Mouse (Mus musculus): ENCODE results near the gene Bptf. TPM values are rescaled to one million over a fixed set of nuclear protein-coding genes. Genes with fewer than 3 reads are reported as not detected.
"Not testable (repeated sequence)": the region's sequence is repeated elsewhere in the genome, so short reads cannot be mapped to it uniquely, and the experiment has no call there.

Gene Bptf
- polyA plus RNA-seq, 1 experiment from 2014 or later, result 39.4 TPM

DNA sequence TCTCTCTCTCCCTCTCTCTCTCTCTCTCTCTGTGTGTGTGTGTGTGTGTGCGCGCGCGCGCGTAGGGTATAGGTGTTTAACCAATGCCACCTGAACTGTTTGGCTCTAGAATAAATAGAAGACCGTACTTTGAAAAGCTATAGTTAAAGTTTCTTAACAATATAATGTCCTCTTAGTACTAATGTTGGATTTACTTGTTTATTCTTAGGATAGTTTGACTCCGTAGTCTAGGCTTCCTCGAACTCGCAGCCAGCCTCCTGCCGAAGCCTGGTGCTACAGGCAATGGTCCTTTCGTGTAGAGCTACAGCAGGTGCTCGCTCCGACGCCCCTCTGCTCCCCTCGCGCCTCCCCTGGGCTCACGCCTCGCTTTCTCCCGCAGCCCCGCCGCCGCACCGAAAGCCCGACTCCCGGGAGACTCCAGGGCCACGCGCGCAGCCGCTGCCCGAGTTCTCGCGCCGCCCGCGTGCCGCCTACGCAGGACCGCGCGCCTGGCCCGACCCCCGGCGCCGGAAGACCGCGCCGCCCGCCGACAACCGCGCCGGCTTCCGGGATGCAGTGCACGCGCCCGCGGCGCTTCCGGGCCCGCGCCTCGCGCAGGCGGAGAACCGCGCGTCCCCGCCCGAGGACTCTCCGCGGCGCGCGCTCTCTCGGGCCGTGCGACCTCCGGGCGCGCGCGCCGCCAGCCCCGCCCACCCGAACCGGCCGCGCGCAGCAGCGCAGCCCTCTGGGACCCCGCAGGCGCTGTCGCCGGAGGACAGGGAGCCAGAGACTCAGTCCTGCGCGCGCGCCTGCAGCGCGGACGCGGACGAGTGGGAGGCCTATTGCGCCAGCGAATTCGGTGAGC, 104.3 kb downstream of the Bptf start:
- H3K4me3 ChIP-seq, result peak overlapping the region; percentile 64
- ATAC-seq (ENCODE audit: insufficient number of reproducible peaks, insufficient read depth, low FRiP score, low TSS enrichment), result peak; percentile 81
- H3K36me3 ChIP-seq, result no peaks in the 10 kb centered on the region
- H3K9ac ChIP-seq, result peak overlapping the region; percentile 70
- H3K27me3 ChIP-seq, result peaks cover 21% of the 10 kb centered on the region
- H3K27ac ChIP-seq, result peak overlapping the region; percentile 74
- WGBS, result 2% methylated on average over 86 of the region's 107 CpGs
- H3K9me3 ChIP-seq, result no peaks in the 10 kb centered on the region
- peak overlapping the region; percentile 64 for H3K4me2 ChIP-seq (replicated peaks)
- H3K4me1 ChIP-seq, result peaks cover 30% of the 10 kb centered on the region

DNA sequence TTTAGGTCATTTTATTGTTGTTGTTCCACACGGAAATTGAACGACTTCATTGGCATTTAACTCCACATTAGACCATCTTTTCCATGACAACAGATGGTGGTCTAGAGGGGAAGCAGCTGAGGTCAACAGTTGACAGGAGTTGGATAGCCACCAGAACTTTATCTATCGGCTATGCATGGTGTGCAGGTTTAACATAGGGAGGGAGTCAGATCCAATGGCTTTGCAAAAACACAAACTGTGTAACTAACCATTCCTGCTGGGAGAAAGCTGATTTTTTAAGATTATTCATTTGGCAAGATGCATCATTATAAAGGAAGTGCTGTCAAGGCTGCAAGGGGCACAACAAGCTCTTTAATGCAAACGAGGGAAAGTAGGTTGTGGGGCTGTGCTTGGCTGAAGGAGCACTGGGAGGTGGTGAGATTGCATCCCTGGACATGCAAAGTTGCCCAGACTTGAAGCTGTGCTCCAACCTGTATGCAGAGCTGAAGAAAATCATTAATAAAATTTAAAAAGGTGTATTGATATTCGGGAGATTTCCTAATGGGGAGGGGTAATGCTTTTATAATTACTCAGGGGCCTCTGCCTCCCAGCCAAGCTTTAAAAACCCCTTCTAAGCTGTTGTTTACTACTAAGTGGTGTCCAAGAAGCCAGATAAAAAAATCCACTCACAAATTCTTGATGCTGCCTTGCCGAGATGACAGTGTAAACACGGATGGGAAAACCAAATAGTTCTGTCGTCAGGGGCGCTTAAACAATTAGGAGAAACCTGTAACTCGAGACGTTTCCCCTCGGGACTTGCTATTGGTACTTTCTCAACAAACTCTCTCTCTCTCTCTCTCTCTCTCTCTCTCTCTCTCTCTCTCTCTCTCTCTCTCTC, 105.1 kb downstream of the Bptf start:
- Histone ChIP-seq H3K36me3 (no peaks in the 10 kb centered on the region), H3K9ac (no peak overlapping the region), H3K4me2 (replicated peaks) (peak overlapping the region; percentile 64), H3K27ac (no peak overlapping the region), H3K27me3 (peaks cover 21% of the 10 kb centered on the region), H3K9me3 (no peaks in the 10 kb centered on the region), H3K4me1 (peaks cover 30% of the 10 kb centered on the region), H3K4me3 (peak overlapping the region; percentile 64)
- WGBS, result 9% methylated on average over 12 of the region's 12 CpGs
- ATAC-seq (ENCODE audit: insufficient number of reproducible peaks, insufficient read depth, low FRiP score, low TSS enrichment), result no peak

DNA sequence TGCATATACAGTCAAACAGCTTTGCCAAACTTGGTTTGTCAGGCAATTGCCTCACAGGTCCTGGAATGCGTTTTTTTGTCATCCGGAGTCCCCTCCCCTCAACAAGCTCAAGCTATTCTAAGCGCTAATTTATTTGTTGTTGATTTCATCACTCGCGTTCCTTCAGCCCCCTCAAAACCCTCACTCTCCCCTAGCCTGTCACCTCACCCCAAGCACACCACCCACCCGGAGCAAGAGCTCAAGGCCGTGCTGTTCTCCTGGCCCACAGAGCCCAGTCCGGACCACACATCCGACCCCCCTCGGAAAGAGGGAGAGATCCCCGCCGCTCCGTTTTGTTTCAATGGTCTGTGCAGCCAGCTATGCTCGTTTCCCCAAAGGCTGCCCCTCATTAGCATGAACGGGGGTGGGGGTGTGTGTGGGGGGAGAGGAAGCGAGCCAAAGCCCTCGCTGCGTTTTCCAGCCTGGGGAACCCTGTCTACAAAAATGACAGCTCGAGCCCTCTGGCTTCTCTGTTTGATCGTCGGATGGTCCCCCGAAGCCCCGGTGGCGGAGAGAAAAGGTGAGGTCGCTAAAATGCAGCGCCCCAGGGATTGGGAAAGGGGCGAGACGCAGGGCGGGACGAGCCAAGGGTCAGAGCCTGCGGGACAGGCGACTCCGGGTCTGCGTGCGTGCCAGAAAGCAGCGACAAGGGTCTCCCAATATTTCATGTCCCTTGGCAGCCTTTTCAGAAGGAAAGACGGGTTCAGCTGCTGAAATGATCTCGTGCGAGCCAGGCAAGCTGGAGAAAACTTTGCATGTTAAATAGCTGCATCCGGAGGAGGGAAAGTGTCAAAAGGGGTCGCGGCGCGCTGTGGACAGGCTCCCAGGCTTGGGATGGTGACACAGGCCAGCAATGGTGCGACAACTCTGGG, 106.3 kb downstream of the Bptf start, which contains the start of gene 1810010H24Rik:
1810010H24Rik (plus strand) TSS at position 271 of the 911 bp plus-strand sequence.
- Histone ChIP-seq H3K27ac (no peak within 1 kb of the TSS), H3K4me2 (replicated peaks) (peak within 1 kb of the TSS; percentile 86), H3K9me3 (no peaks in the 10 kb centered on the region), H3K9ac (peak within 1 kb of the TSS; percentile 37), H3K4me1 (peaks cover 30% of the 10 kb centered on the region), H3K36me3 (no peaks in the 10 kb centered on the region), H3K4me3 (peak within 1 kb of the TSS; percentile 46), H3K27me3 (peaks cover 21% of the 10 kb centered on the region)
- under 1% methylated on average over 45 of the region's 45 CpGs for WGBS
- no peak for ATAC-seq (ENCODE audit: insufficient number of reproducible peaks, insufficient read depth, low FRiP score, low TSS enrichment)

DNA sequence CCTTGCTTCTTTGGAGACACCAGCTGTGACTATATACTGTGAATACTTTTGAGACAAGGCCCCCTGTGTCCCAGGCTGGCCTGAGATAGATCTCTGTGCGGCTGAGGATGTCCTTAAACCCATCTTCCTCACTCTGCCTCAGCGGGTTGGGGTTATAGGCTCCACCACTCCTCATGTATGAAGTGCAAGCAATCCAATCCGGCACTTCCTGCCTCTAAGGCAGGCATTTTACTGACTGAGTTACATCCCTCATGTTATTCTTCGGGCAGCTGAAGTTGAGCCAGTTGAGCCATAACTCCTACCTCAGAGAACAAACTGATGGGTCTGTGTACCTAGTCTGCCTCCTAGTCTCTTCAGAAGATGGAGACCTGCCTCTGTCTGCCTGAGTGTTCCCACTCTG, 107.5 kb downstream of the Bptf start:
- peak overlapping the region; percentile 86 for H3K4me2 ChIP-seq (replicated peaks)
- H3K9ac ChIP-seq, result no peak overlapping the region
- H3K36me3 ChIP-seq, result no peaks in the 10 kb centered on the region
- peaks cover 21% of the 10 kb centered on the region for H3K27me3 ChIP-seq
- no peaks in the 10 kb centered on the region for H3K9me3 ChIP-seq
- no peak overlapping the region for H3K4me3 ChIP-seq
- WGBS, result 47% methylated on average over 4 of the region's 4 CpGs
- peaks cover 30% of the 10 kb centered on the region for H3K4me1 ChIP-seq
- ATAC-seq (ENCODE audit: insufficient number of reproducible peaks, insufficient read depth, low FRiP score, low TSS enrichment), result no peak
- H3K27ac ChIP-seq, result no peak overlapping the region

DNA sequence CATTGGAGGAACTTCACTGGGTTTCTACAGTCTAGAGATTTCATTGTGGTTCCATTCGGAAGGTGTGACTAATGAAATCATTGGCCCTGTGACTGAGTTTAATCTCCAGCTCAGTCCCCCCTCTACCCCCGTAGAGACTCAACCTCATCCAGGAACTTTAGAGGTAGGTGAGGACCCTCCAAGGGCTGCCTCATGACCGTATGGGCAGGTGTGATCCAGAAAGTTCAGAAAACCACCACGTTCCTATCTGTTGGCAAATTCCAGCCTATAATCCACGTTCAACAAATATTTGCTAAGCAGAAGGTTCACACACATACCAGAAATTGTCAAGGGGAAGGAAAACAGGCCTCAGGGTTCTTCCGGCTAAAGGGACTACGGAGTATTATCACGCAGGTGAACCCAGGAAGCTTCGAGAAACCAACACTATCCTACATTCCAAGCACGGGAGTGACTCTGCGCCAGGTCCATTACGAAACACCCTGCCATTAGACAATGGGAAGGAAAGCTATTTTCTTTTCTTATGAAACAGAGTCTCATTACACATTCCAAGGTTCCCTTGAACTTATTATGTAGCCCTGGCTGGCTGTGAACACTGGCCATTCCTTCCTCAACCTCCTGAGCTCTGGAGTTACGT, 109.8 kb downstream of the Bptf start:
- 89% methylated on average over 13 of the region's 13 CpGs for WGBS
- no peaks in the 10 kb centered on the region for H3K9me3 ChIP-seq
- H3K4me2 ChIP-seq (replicated peaks), result no peak overlapping the region
- H3K27ac ChIP-seq, result no peak overlapping the region
- H3K4me3 ChIP-seq, result no peak overlapping the region
- H3K4me1 ChIP-seq, result peaks cover 30% of the 10 kb centered on the region
- no peak for ATAC-seq (ENCODE audit: insufficient number of reproducible peaks, insufficient read depth, low FRiP score, low TSS enrichment)
- no peaks in the 10 kb centered on the region for H3K36me3 ChIP-seq
- peaks cover 21% of the 10 kb centered on the region for H3K27me3 ChIP-seq
- no peak overlapping the region for H3K9ac ChIP-seq

DNA sequence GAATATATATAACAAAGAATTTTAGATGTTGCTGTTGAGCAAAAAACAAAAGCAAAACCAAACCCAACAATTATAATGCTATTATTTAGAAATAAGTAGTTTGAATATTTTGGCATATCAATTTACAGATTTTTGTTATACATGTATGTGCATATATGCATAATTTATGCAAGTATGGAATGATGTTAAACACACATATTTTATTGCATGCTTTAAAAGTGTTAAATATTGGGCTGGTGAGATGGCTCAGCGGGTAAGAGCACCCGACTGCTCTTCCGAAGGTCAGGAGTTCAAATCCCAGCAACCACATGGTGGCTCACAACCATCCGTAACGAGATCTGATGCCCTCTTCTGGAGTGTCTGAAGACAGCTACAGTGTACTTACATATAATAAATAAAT, 112.2 kb downstream of the Bptf start:
- H3K4me2 ChIP-seq (replicated peaks); H3K9ac ChIP-seq; H3K27me3 ChIP-seq; H3K27ac ChIP-seq; H3K4me1 ChIP-seq; ATAC-seq (ENCODE audit: insufficient number of reproducible peaks, insufficient read depth, low FRiP score, low TSS enrichment); H3K4me3 ChIP-seq; H3K9me3 ChIP-seq; H3K36me3 ChIP-seq: not testable (repeated sequence)
- WGBS, result 93% methylated on average over 5 of the region's 5 CpGs

DNA sequence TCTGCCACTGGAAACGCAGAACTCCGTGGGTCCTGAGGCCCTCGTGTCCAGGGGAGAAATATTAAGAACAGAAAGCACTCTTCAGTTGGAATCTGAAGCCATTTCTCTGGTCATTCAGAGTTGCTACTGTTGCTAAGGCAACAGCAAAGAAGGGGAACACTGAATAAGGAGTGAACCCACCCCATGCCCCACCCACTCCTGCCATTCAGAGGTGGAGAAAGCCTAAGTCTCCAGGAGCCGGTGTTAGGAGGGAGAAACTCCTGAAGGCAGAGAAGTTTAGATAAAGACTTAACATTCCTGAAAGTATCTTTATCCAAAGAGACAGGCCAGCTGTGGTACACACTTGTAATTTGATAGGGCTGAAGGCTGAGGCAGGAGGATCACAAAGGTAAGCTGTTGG, 112.6 kb downstream of the Bptf start:
- no peak for ATAC-seq (ENCODE audit: insufficient number of reproducible peaks, insufficient read depth, low FRiP score, low TSS enrichment)
- Histone ChIP-seq H3K4me3 (no peak overlapping the region), H3K9me3 (no peaks in the 10 kb centered on the region), H3K4me1 (peaks cover 3% of the 10 kb centered on the region), H3K4me2 (replicated peaks) (no peak overlapping the region), H3K27me3 (0 out of 2 replicates have a peak, but pooled peaks cover 2% of the 10 kb centered on the region), H3K27ac (no peak overlapping the region), H3K9ac (no peak overlapping the region), H3K36me3 (no peaks in the 10 kb centered on the region)
- WGBS, result 68% methylated on average over 4 of the region's 4 CpGs

DNA sequence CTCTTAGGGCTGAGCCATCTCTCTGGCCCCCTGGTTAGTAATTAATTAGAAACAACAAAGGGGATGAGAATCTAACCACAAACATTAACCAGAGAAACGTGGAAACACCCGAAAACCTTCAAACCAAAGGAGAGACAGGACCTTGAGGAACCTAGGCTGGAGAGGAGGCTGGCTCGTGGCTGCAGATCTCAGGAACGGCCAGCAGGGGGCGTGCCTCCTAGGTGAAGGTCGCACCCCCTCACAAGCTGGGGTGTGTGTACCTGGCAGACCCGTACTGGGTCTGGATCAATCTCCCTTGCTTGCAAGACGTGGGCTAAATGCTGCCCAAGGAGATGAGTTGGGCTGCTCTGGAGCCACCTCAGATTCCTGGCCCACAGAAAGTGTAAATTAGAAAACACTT, 113.3 kb downstream of the Bptf start:
- Histone ChIP-seq H3K27ac (no peak overlapping the region), H3K36me3 (no peaks in the 10 kb centered on the region), H3K27me3 (no peaks in the 10 kb centered on the region), H3K9ac (no peak overlapping the region), H3K4me2 (replicated peaks) (no peak overlapping the region), H3K4me3 (no peak overlapping the region), H3K4me1 (no peaks in the 10 kb centered on the region), H3K9me3 (no peaks in the 10 kb centered on the region)
- ATAC-seq (ENCODE audit: insufficient number of reproducible peaks, insufficient read depth, low FRiP score, low TSS enrichment), result no peak
- WGBS, result 35% methylated on average over 8 of the region's 8 CpGs

DNA sequence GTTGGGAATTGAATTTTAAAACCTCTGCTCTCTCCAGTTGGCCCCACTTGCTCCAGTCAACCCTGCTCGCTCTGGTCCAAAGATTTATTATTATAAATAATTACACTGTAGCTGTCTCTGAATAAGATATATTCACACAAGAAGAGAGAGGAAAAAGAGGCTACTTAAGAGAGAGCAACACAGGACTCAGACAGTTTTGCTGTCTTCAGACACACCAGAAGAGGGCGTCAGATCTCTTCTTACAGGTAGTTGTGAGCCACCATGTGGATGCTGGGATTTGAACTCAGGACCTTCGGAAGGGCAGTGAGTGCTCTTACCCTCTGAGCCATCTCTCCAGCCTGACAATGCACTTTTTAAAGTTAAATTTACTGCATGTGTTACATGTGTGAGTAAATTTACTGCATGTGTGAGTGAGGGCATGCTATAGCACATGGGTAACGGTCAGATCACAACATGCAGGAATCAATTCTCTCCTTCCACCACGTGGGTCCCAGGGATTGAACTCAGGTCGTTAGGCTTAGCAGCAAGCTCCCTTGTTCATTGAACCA, 114.5 kb downstream of the Bptf start:
- Histone ChIP-seq H3K9ac (no peak overlapping the region), H3K27ac (no peak overlapping the region), H3K9me3 (no peaks in the 10 kb centered on the region), H3K4me1 (no peaks in the 10 kb centered on the region), H3K36me3 (no peaks in the 10 kb centered on the region), H3K27me3 (no peaks in the 10 kb centered on the region), H3K4me3 (no peak overlapping the region), H3K4me2 (replicated peaks) (no peak overlapping the region)
- no peak for ATAC-seq (ENCODE audit: insufficient number of reproducible peaks, insufficient read depth, low FRiP score, low TSS enrichment)
- 52% methylated on average over 6 of the region's 6 CpGs for WGBS

DNA sequence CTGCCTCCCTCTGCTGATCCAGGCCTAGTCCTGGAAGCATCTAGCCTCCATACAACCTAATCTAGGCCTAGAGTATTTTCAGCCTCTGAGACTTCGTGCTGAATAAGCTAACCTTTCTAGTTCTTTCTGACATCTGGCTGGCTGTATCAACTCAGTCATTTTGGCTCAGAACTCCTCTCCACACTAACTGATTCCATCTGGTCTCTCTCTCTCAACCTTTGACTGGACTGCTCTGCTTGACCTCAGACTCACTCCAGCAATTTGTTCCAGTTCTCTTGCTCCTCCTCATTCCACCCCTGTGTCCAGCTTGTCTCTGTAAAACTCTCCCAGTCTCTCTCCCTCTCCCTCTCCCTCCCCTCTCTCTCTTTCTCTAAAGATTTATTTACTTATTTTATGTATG, 115.0 kb downstream of the Bptf start:
- WGBS, result 14% methylated on average over 1 of the region's 1 CpGs
- Histone ChIP-seq H3K27me3 (no peaks in the 10 kb centered on the region), H3K9ac (no peak overlapping the region), H3K4me2 (replicated peaks) (no peak overlapping the region), H3K9me3 (no peaks in the 10 kb centered on the region), H3K27ac (no peak overlapping the region), H3K36me3 (no peaks in the 10 kb centered on the region), H3K4me3 (no peak overlapping the region), H3K4me1 (no peaks in the 10 kb centered on the region)
- no peak for ATAC-seq (ENCODE audit: insufficient number of reproducible peaks, insufficient read depth, low FRiP score, low TSS enrichment)
